Mouse (Mus musculus): ENCODE measurements around the gene Ccdc113.
A peak's percentile ranks its signal among the peaks of the same experiment; 100 is the strongest.

The Ccdc113 gene

GRCm38 (mm10) chr8:95539487-95539886 is 5.6 kb downstream of the Ccdc113 start:
- no peak for DNase-seq (ENCODE audit: low read depth)

- DNase-seq (ENCODE audit: low read depth): no peak
Measured at GRCm38 (mm10) chr8:95542191-95542590, 8.3 kb downstream of the Ccdc113 start.

GRCm38 (mm10) chr8:95543065-95543464 is 9.2 kb downstream of the Ccdc113 start:
- DNase-seq (ENCODE audit: low read depth): no peak

- no peak for DNase-seq (ENCODE audit: low read depth)
Measured at GRCm38 (mm10) chr8:95545815-95546214, 11.9 kb downstream of the Ccdc113 start.

GRCm38 (mm10) chr8:95546986-95547385 is 13.1 kb downstream of the Ccdc113 start:
- DNase-seq (ENCODE audit: low read depth): no peak

- DNase-seq (ENCODE audit: low read depth): no peak
Measured at GRCm38 (mm10) chr8:95547931-95548330, 14.0 kb downstream of the Ccdc113 start.

GRCm38 (mm10) chr8:95549871-95550829 is 16.3 kb downstream of the Ccdc113 start:
- DNase-seq (ENCODE audit: low read depth): no peak

- no peak for DNase-seq (ENCODE audit: low read depth)
Measured at GRCm38 (mm10) chr8:95551577-95551976, 17.7 kb downstream of the Ccdc113 start.

GRCm38 (mm10) chr8:95555963-95556362 is 22.1 kb downstream of the Ccdc113 start:
- DNase-seq (ENCODE audit: low read depth): no peak

GRCm38 (mm10) chr8:95566217-95566616 is 32.3 kb downstream of the Ccdc113 start:
- no peak for DNase-seq (ENCODE audit: low read depth)

GRCm38 (mm10) chr8:95566809-95567208 is 32.9 kb downstream of the Ccdc113 start:
- DNase-seq (ENCODE audit: low read depth): no peak

- DNase-seq (ENCODE audit: low read depth): no peak
Measured at GRCm38 (mm10) chr8:95573146-95573545, 39.3 kb downstream of the Ccdc113 start.

- DNase-seq (ENCODE audit: low read depth): no peak
Measured at GRCm38 (mm10) chr8:95576240-95576639, 42.4 kb downstream of the Ccdc113 start, which contains the start of gene Prss54. Prss54 (minus strand) TSS chr8:95576340.

GRCm38 (mm10) chr8:95587339-95587738 is 53.5 kb downstream of the Ccdc113 start:
- DNase-seq (ENCODE audit: low read depth): no peak

- DNase-seq (ENCODE audit: low read depth): no peak
Measured at GRCm38 (mm10) chr8:95589282-95589681, 55.4 kb downstream of the Ccdc113 start.

GRCm38 (mm10) chr8:95590539-95590938 is 56.7 kb downstream of the Ccdc113 start:
- no peak for DNase-seq (ENCODE audit: low read depth)

- no peak for DNase-seq (ENCODE audit: low read depth)
Measured at GRCm38 (mm10) chr8:95592131-95592780, 58.4 kb downstream of the Ccdc113 start.

- no peak for DNase-seq (ENCODE audit: low read depth)
Measured at GRCm38 (mm10) chr8:95593439-95594393, 59.8 kb downstream of the Ccdc113 start.

GRCm38 (mm10) chr8:95595131-95595530 is 61.2 kb downstream of the Ccdc113 start:
- DNase-seq (ENCODE audit: low read depth): no peak

- no peak for DNase-seq (ENCODE audit: low read depth)
Measured at GRCm38 (mm10) chr8:95596841-95597241, 63.0 kb downstream of the Ccdc113 start.

- DNase-seq (ENCODE audit: low read depth): peak; percentile 60
Measured at GRCm38 (mm10) chr8:95599861-95600260, 66.0 kb downstream of the Ccdc113 start.

- no peak for DNase-seq (ENCODE audit: low read depth)
Measured at GRCm38 (mm10) chr8:95601306-95601705, 67.4 kb downstream of the Ccdc113 start.

Measured in naive thymus-derived CD4-positive, alpha-beta T cell, adult 2 months (primary cell).